Mouse (Mus musculus) stomach, embryonic 16.5 days (tissue): ENCODE measurements around the gene A4galt. TPM values are rescaled to one million over a fixed set of nuclear protein-coding genes. Genes with fewer than 3 reads are reported as not detected.

Experiments used
- ATAC-seq: fragments of 200-750 bp; cut with Nextera tagmentation; 2 replicates; pipeline ENCODE4 v1.8.0; 2017; ENCODE audit warnings: moderate number of reproducible peaks, moderate TSS enrichment; ENCODE audit not compliant: insufficient read depth, low FRiP score
- H3K27ac ChIP-seq: fragments of 300-500 bp; sonication (generic); 2 replicates; pipeline ENCODE4 v1.5.1; 2014; ENCODE audit warnings: low read length
- H3K27me3 ChIP-seq: fragments of 300-500 bp; sonication (generic); 2 replicates; pipeline ENCODE4 v1.6.1; 2014; ENCODE audit warnings: low read length, control low read depth, mixed read lengths; ENCODE audit not compliant: control insufficient read depth, insufficient read depth
- H3K36me3 ChIP-seq: fragments of 300-500 bp; sonication (generic); 2 replicates; pipeline ENCODE4 v1.6.1; 2014; ENCODE audit warnings: low read length; ENCODE audit not compliant: control insufficient read depth, insufficient read depth
- H3K4me1 ChIP-seq: fragments of 300-500 bp; sonication (generic); 2 replicates; pipeline ENCODE4 v1.6.1; 2014; ENCODE audit warnings: low read length, control low read depth, mixed read lengths; ENCODE audit not compliant: control insufficient read depth, insufficient read depth
- H3K4me2 ChIP-seq: fragments of 300-500 bp; sonication (generic); 2 replicates; pipeline ENCODE4 v1.6.1; 2014; ENCODE audit warnings: low read depth, low read length, mixed read lengths
- H3K4me3 ChIP-seq: fragments of 300-500 bp; sonication (generic); replicated peaks from 2 replicates; pipeline ENCODE4 v1.5.1; 2014; ENCODE audit warnings: mild to moderate bottlenecking, low read length
- H3K9ac ChIP-seq: fragments of 300-500 bp; sonication (generic); 2 replicates; pipeline ENCODE4 v1.6.1; 2014; ENCODE audit warnings: low read length
- H3K9me3 ChIP-seq: fragments of 300-500 bp; sonication (generic); replicated peaks from 2 replicates; pipeline ENCODE4 v1.6.1; 2016; ENCODE audit warnings: low read length, control low read depth; ENCODE audit not compliant: control insufficient read depth
- WGBS: fragments of 180-500 bp; shearing (Covaris S2); extraction: QIAGEN DNeasy Blood & Tissue Kit; methylation state at CpG from one replicate; pipeline ENCODE4 v1.1.7; 2014; 5-methylcytosine and 5-hydroxymethylcytosine counted together
- polyA plus RNA-seq: library from polyadenylated mRNA; unstranded; fragments of >200 nt; fragmentation: Nextera tagmentation; extraction: Ambion mirVana; gene quantifications from 2 replicates; pipeline ENCODE4 v1.2.1, GENCODE M21; 2015

The A4galt gene
- polyA plus RNA-seq, 1 experiment from 2014 or later, result 15.3 TPM

GRCm38 (mm10) chr15:83293706-83294645 lies 42.4 kb upstream of the A4galt start:
- no peaks in the 10 kb centered on the region for H3K9me3 ChIP-seq
- peak; percentile 14; the same call in 1 of the 2 replicates for ATAC-seq
- no peak overlapping the region for H3K4me3 ChIP-seq
- H3K4me1 ChIP-seq, result peaks cover 13% of the 10 kb centered on the region
- H3K4me2 ChIP-seq, result no peak overlapping the region
- H3K27ac ChIP-seq, result peak overlapping the region; percentile 42
- WGBS, result 72% methylated on average over 8 of the region's 8 CpGs
- no peak overlapping the region for H3K9ac ChIP-seq
- no peaks in the 10 kb centered on the region for H3K27me3 ChIP-seq
- H3K36me3 ChIP-seq, result 0 out of 2 replicates have a peak, but pooled peaks cover 6% of the 10 kb centered on the region

GRCm38 (mm10) chr15:83293144-83293543 lies 41.6 kb upstream of the A4galt start:
- Histone ChIP-seq H3K4me2 (no peak overlapping the region), H3K9me3 (no peaks in the 10 kb centered on the region), H3K36me3 (0 out of 2 replicates have a peak, but pooled peaks cover 5% of the 10 kb centered on the region), H3K27ac (peak overlapping the region; percentile 42), H3K9ac (no peak overlapping the region), H3K4me1 (peaks cover 13% of the 10 kb centered on the region), H3K27me3 (no peaks in the 10 kb centered on the region), H3K4me3 (no peak overlapping the region)
- 53% methylated on average over 6 of the region's 6 CpGs for WGBS
- peak; percentile 35; the same call in 1 of the 2 replicates for ATAC-seq

GRCm38 (mm10) chr15:83292261-83293056 lies 40.9 kb upstream of the A4galt start:
- ATAC-seq, result no peak
- 82% methylated on average over 13 of the region's 13 CpGs for whole genome bisulfite sequencing

GRCm38 (mm10) chr15:83290899-83291298 lies 39.3 kb upstream of the A4galt start:
- Histone ChIP-seq H3K27ac (no peak overlapping the region), H3K4me3 (no peak overlapping the region), H3K36me3 (no peaks in the 10 kb centered on the region), H3K4me2 (no peak overlapping the region), H3K9me3 (no peaks in the 10 kb centered on the region), H3K27me3 (no peaks in the 10 kb centered on the region), H3K9ac (no peak overlapping the region), H3K4me1 (peaks cover 13% of the 10 kb centered on the region)
- ATAC-seq, result no peak
- 84% methylated on average over 2 of the region's 2 CpGs for WGBS

More at GRCm38 (mm10) chr15:83292261-83293056, 40.9 kb upstream of the A4galt start:
- no peak overlapping the region for H3K4me2 ChIP-seq
- H3K4me1 ChIP-seq, result peaks cover 13% of the 10 kb centered on the region
- H3K9ac ChIP-seq, result no peak overlapping the region
- no peaks in the 10 kb centered on the region for H3K36me3 ChIP-seq
- H3K9me3 ChIP-seq, result no peaks in the 10 kb centered on the region
- H3K27ac ChIP-seq, result peak overlapping the region; percentile 42
- H3K4me3 ChIP-seq, result no peak overlapping the region
- H3K27me3 ChIP-seq, result no peaks in the 10 kb centered on the region

- H3K36me3 ChIP-seq, result no peaks in the 10 kb centered on the region
- ATAC-seq, result no peak
- 74% methylated on average over 8 of the region's 8 CpGs for WGBS
- H3K4me2 ChIP-seq, result no peak overlapping the region
- no peak overlapping the region for H3K4me3 ChIP-seq
- no peak overlapping the region for H3K27ac ChIP-seq
- H3K9me3 ChIP-seq, result no peaks in the 10 kb centered on the region
- H3K9ac ChIP-seq, result no peak overlapping the region
- H3K4me1 ChIP-seq, result no peaks in the 10 kb centered on the region
- H3K27me3 ChIP-seq, result no peaks in the 10 kb centered on the region
Measured at GRCm38 (mm10) chr15:83284828-83285227, 33.3 kb upstream of the A4galt start.

- ATAC-seq, result no peak
- H3K27me3 ChIP-seq, result no peaks in the 10 kb centered on the region
- H3K9ac ChIP-seq, result no peak overlapping the region
- peak overlapping the region; percentile 43; the same call in 1 of the 2 replicates for H3K27ac ChIP-seq
- no peak overlapping the region for H3K4me3 ChIP-seq
- no peaks in the 10 kb centered on the region for H3K36me3 ChIP-seq
- H3K4me1 ChIP-seq, result no peaks in the 10 kb centered on the region
- WGBS, result 68% methylated on average over 5 of the region's 5 CpGs
- no peaks in the 10 kb centered on the region for H3K9me3 ChIP-seq
- no peak overlapping the region for H3K4me2 ChIP-seq
Measured at GRCm38 (mm10) chr15:83282397-83282796, 30.8 kb upstream of the A4galt start.

- WGBS, result 32% methylated on average over 11 of the region's 11 CpGs
- H3K9ac ChIP-seq, result no peak overlapping the region; the same call in 1 of the 2 replicates
- H3K9me3 ChIP-seq, result no peaks in the 10 kb centered on the region
- no peak overlapping the region; the same call in 1 of the 2 replicates for H3K4me2 ChIP-seq
- peak; percentile 58; the same call in 1 of the 2 replicates for ATAC-seq
- peak overlapping the region; percentile 72 for H3K27ac ChIP-seq
- H3K4me1 ChIP-seq, result no peaks in the 10 kb centered on the region
- no peak overlapping the region for H3K4me3 ChIP-seq
- no peaks in the 10 kb centered on the region for H3K27me3 ChIP-seq
- H3K36me3 ChIP-seq, result no peaks in the 10 kb centered on the region
Measured at GRCm38 (mm10) chr15:83281303-83281702, 29.7 kb upstream of the A4galt start.

- Histone ChIP-seq H3K9me3 (no peaks in the 10 kb centered on the region), H3K9ac (no peak overlapping the region), H3K4me3 (no peak overlapping the region), H3K4me2 (no peak overlapping the region), H3K4me1 (no peaks in the 10 kb centered on the region), H3K36me3 (no peaks in the 10 kb centered on the region), H3K27ac (no peak overlapping the region), H3K27me3 (no peaks in the 10 kb centered on the region)
- ATAC-seq, result no peak
- 83% methylated on average over 5 of the region's 5 CpGs for WGBS
Measured at GRCm38 (mm10) chr15:83278579-83278978, 27.0 kb upstream of the A4galt start.

GRCm38 (mm10) chr15:83277451-83277850 lies 25.9 kb upstream of the A4galt start:
- ATAC-seq, result no peak
- Histone ChIP-seq H3K36me3 (no peaks in the 10 kb centered on the region), H3K9ac (no peak overlapping the region), H3K27ac (no peak overlapping the region), H3K4me1 (no peaks in the 10 kb centered on the region), H3K4me2 (no peak overlapping the region), H3K9me3 (no peaks in the 10 kb centered on the region), H3K4me3 (no peak overlapping the region), H3K27me3 (no peaks in the 10 kb centered on the region)
- WGBS, result 70% methylated on average over 4 of the region's 4 CpGs
